Mouse (Mus musculus) thymus, postnatal 10 days (tissue): ENCODE data around the gene Inppl1.

ENCODE experiments used
- DNase-seq, 2 experiments: peaks; one replicate each; pipeline ENCODE4 v3.0.0; 2021; ENCODE audit warnings: low spot score in 2 of 2

Gene Inppl1

GRCm38 (mm10) chr7:101844186-101844585 is 6.2 kb upstream of the Inppl1 start:
- DNase-seq, result no peak

GRCm38 (mm10) chr7:101837154-101837605 is 849 bp downstream of the Inppl1 start:
- no peak for DNase-seq

- DNase-seq, result peak; percentile 35 to 59
Measured at GRCm38 (mm10) chr7:101836271-101837153, 1.5 kb downstream of the Inppl1 start.

- no peak for DNase-seq
Measured at GRCm38 (mm10) chr7:101835457-101836109, 2.4 kb downstream of the Inppl1 start.

- DNase-seq, result no peak
Measured at GRCm38 (mm10) chr7:101834903-101835302, 3.1 kb downstream of the Inppl1 start.

DNA sequence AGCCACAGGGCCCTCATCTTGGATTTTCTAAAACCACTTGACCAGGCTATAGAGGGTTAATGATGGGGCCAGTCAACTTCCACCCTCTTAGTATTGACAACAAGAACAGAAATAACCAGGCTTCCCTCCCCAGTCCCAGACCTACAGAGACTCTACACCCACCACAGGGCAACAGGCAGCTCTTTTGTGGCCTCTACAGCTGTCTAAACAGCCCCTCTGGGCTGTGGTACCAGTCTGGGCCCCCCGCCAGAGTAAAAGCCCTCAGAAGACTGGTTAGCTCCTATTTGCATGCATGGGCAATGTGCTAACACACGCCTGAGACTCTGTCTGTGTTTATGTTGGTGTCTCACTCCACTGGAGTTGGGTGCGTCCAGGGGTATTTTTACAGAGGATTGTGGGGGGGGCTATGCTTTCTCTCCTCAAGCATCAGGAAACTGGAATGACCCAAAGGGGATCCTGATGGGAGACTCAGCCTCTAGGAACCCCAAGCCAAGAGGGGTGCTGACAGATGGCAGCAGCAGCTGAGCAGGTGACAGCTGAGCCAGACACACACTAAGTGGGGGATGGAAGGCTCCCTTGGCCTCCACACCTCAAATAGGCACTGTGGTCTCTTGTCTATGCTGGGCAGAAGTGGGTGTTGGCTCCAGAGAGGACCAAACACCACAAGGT is 4.0 kb downstream of the Inppl1 start:
- DNase-seq, result no peak

- no peak for DNase-seq
Measured at GRCm38 (mm10) chr7:101833352-101833751, 4.7 kb downstream of the Inppl1 start.

- no peak for DNase-seq
Measured at GRCm38 (mm10) chr7:101832372-101832771, 5.7 kb downstream of the Inppl1 start.

GRCm38 (mm10) chr7:101831437-101831836 is 6.6 kb downstream of the Inppl1 start:
- no peak for DNase-seq

DNA sequence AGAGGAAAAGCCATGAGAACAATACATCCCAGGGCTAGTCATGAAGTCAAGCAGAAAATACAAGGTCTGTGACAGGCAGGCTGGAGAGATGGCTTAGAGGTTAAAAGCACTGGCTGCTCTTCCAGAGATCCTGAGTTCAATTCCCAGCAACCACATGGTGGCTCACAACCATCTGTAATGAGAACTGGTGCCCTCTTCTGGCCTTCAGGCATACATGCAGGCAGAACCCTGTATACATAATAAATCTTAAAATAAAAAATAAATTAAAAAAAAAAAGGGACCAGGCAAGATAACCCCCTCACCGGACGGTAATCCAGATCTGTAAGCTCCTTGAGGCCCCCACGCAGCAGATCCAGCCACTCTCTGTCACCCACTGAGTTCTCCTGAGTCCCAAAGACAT is 7.7 kb downstream of the Inppl1 start:
- DNase-seq, result no peak

DNA sequence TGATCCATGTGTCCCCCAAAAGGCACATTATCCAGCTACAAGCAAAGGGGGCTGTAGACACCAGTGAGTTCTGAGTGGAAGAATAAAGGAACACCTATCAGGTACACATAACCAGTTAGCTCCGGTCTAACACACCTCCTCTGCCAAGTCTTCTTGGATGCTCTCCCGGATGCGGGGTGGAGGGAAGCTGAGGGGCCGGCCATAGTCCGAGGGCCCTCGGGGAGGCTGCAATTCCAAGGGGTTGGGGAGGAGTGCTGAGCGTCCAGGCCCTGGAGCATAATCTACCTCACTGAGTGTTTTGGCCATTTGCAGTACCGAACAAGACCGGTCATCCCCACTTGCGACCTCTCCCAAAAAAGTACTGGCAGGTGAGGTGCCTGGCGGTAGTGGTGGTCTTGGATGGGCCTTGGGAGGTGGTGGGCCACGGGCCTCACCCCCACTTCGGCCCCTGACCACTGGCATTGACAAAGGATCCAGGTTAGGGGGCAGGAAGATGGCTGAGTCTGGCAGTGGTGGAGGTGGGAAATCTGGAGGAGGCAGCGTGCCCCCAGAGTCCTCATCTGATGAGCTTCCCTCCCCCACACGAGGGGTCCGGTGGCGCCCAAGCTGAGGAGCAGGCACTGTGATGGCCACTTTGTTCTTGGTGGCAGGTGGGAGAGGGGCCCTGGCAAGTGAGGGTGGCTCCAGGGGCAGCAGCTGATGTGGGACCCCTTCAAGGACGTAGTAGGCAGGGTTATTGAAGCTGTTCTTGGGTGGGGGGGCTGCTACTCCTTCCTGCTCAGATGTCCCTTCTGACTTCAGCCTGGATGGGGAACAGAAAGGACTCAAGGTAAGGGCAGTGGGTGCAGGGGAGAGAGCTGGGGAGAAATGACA is 14.0 kb downstream of the Inppl1 start:
- DNase-seq, result no peak

GRCm38 (mm10) chr7:101822836-101823757 is 14.9 kb downstream of the Inppl1 start:
- DNase-seq, result no peak

DNA sequence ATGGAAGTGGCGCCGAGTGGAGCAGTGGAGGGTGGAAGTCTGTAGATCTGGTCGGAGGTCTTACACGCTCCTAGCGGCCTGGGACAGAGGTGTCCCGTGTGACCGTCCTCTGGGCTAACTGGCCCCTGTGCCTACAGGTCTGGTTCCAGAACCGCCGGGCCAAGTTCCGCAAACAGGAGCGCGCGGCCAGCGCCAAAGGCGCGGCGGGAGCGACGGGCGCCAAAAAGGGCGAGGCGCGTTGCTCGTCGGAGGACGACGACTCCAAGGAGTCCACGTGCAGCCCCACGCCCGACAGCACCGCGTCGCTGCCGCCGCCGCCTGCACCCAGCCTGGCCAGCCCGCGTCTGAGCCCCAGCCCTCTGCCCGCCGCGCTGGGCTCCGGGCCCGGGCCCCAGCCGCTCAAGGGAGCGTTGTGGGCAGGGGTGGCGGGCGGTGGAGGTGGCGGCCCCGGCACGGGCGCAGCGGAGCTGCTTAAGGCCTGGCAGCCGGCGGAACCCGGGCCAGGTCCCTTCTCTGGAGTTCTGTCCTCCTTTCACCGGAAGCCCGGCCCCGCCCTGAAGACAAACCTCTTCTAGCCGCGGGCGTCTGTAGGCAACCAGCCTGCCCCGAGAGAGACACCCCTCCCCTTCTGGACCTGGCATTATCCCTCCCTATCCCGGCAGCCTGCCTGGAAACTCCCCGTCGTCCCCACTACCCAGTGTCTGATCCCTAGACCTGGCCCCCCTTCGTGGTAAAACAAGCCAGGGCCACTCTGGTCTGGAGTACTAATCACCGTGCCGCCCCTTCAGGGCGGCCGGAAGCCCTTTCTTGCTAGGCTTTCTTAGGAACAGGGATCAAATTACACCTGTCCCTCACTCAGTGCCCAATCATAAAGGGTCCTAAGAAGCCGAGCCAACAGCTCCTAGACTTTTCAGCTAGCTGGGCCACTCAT is 16.2 kb downstream of the Inppl1 start:
- DNase-seq, result peak in 1 of 2 experiments; percentile 24

- DNase-seq, result no peak
Measured at GRCm38 (mm10) chr7:101820295-101821030, 17.6 kb downstream of the Inppl1 start.

GRCm38 (mm10) chr7:101817861-101818401 is 20.1 kb downstream of the Inppl1 start, which contains the start of gene Phox2a:
Gene Phox2a, plus strand, starts transcription at chr7:101818313.
- no peak for DNase-seq

- no peak for DNase-seq
Measured at GRCm38 (mm10) chr7:101777053-101777452, 61.0 kb downstream of the Inppl1 start.

DNA sequence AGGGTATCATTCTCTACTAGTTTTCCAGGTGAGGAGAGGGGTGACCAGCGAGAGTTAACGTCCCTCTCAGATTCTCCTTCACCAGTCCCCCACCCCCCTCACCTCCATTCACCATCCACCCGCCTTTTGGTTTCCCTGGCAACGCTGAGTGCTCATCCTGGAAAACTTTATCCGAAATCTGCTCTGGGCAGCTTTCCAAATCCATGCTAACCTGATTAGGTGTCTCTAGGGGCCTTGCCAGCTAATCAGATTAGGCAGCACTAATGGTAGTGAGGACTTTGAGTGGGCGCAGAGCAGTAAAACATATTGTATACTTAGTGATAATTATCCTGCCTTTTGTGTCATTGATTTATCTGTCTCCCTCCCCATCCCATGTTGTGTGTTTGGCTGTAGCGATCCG is 65.3 kb downstream of the Inppl1 start:
- no peak for DNase-seq
